Mouse (Mus musculus) CD4-positive, CD25-positive, alpha-beta regulatory T cell, adult 4 months (primary cell): ENCODE results near the gene Fbln1. TPM values are rescaled to one million over a fixed set of nuclear protein-coding genes. Genes with fewer than 3 reads are reported as not detected.
"Not testable (repeated sequence)": the region's sequence is repeated elsewhere in the genome, so short reads cannot be mapped to it uniquely, and the experiment has no call there.

ENCODE experiments used
- ATAC-seq: one replicate; pipeline ENCODE4 v1.8.0; 2017
- polyA plus RNA-seq, 2 experiments: library from polyadenylated mRNA; unstranded; fragments of 100-300 nt; shearing (Covaris generic); gene quantifications; one replicate each; pipeline ENCODE4 v1.2.1; 2017

The Fbln1 gene
- polyA plus RNA-seq, 2 experiments from 2014 or later, result not detected

- ATAC-seq, result no peak
Observed at GRCm38 (mm10) chr15:85298167-85298781, 92.5 kb downstream of the Fbln1 start.

GRCm38 (mm10) chr15:85298946-85299345 lies 93.2 kb downstream of the Fbln1 start:
- no peak for ATAC-seq

GRCm38 (mm10) chr15:85303241-85303640 lies 97.5 kb downstream of the Fbln1 start:
- ATAC-seq, result no peak

- no peak for ATAC-seq
Observed at GRCm38 (mm10) chr15:85303976-85304375, 98.2 kb downstream of the Fbln1 start.

GRCm38 (mm10) chr15:85307061-85307660 lies 101.4 kb downstream of the Fbln1 start:
- no peak for ATAC-seq

GRCm38 (mm10) chr15:85311058-85311657 lies 105.4 kb downstream of the Fbln1 start:
- no peak for ATAC-seq

GRCm38 (mm10) chr15:85315378-85316025 lies 109.8 kb downstream of the Fbln1 start:
- no peak for ATAC-seq

GRCm38 (mm10) chr15:85316342-85317140 lies 110.8 kb downstream of the Fbln1 start:
- ATAC-seq, result no peak

GRCm38 (mm10) chr15:85319924-85320668 lies 114.3 kb downstream of the Fbln1 start:
- no peak for ATAC-seq

GRCm38 (mm10) chr15:85323214-85323613 lies 117.5 kb downstream of the Fbln1 start:
- no peak for ATAC-seq

- no peak for ATAC-seq
Observed at GRCm38 (mm10) chr15:85324426-85324825, 118.7 kb downstream of the Fbln1 start.

- peak; percentile 76 for ATAC-seq
Observed at GRCm38 (mm10) chr15:85327808-85328207, 122.1 kb downstream of the Fbln1 start.

- ATAC-seq, result not testable (repeated sequence)
Observed at GRCm38 (mm10) chr15:85328455-85328854, 122.7 kb downstream of the Fbln1 start.

- ATAC-seq, result no peak
Observed at GRCm38 (mm10) chr15:85329096-85329495, 123.3 kb downstream of the Fbln1 start.

- no peak for ATAC-seq
Observed at GRCm38 (mm10) chr15:85330024-85330423, 124.3 kb downstream of the Fbln1 start.

- not testable (repeated sequence) for ATAC-seq
Observed at GRCm38 (mm10) chr15:85333511-85333910, 127.8 kb downstream of the Fbln1 start.

GRCm38 (mm10) chr15:85334234-85334633 lies 128.5 kb downstream of the Fbln1 start:
- no peak for ATAC-seq

GRCm38 (mm10) chr15:85335671-85336300 lies 130.0 kb downstream of the Fbln1 start, which contains the start of gene Atxn10:
Atxn10 (plus strand) TSS chr15:85336245.
- ATAC-seq, result no peak
